Mouse (Mus musculus) ES-E14 (cell line): ENCODE data around the gene Elf1.

Experiments used
- MAFK ChIP-seq: IDR thresholded peaks from 2 replicates; pipeline ENCODE4 v1.6.1; 2014; ENCODE audit warnings: mild to moderate bottlenecking, low read depth, low read length, inconsistent platforms; ENCODE audit not compliant: insufficient read depth
- ZC3H11A ChIP-seq: IDR thresholded peaks from 2 replicates; pipeline ENCODE4 v1.6.1; 2012; ENCODE audit warnings: low read depth, mild to moderate bottlenecking, inconsistent platforms, low read length, borderline replicate concordance
- ZNF384 ChIP-seq: IDR thresholded peaks from 2 replicates; pipeline ENCODE4 v1.6.1; 2012; ENCODE audit warnings: low read depth, low read length, inconsistent platforms

DNA sequence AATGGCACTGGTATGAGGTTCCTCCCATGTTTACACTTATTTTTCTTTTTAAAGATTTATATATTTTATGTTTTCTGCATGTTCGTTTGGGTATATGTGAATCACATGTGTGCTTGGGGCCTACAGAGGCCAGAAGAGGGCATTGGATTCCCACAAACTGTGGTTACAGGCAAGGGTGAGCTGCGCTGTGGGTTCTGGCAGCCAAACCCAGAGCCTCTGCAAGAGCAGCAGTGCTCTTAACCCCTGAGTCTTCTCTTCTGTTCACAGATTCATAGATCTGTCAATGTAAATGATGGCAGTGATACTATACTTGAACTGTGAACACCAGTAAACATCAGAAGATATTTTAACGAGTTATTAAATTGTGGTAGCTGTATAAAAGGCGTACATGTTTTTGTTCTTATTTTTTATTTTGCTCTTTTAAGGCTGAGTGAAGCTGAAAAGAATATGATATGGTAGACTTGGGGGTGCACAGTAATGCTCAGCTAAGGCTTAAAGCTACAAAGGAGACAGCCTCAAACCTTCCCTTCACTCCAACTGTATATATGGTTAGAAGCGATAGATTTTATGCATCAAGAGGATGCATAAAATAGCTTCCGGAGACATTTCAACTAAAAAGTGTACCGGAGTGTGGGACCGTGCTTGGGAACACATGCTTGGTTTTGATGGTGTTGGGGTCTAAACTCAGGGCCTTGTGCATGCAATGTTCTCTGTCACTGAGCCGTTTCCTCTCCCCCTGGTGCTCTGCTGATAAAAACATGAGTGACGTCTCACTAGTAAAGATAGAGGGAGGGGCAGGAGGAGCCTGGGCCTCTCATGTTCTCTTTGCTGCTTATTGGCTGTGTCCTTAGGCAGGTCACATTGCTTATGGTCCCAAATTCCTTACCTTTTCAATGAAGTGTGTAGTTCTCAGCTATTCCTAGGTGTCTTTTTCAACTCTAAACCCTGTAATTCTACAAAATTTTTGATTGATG lies 48.9 kb downstream of the Elf1 start:
- TF ChIP-seq ZC3H11A (no peak), ZNF384 (no peak), MAFK (no peak)
